Mouse (Mus musculus) cortical plate, adult 2 months (tissue): ENCODE measurements around the gene Cracr2a.

Experiments used
- CTCF ChIP-seq: fragments of 200-500 bp; IDR thresholded peaks from 2 replicates; pipeline ENCODE4 v1.5.1; 2011; ENCODE audit warnings: mild to moderate bottlenecking, control low read depth, low read length; ENCODE audit not compliant: insufficient read depth; ENCODE audit errors: extremely low read depth
- POLR2A ChIP-seq: fragments of 200-500 bp; IDR thresholded peaks from 2 replicates; pipeline ENCODE4 v1.6.1; 2011; ENCODE audit warnings: mild to moderate bottlenecking, low read length, control low read depth; ENCODE audit not compliant: insufficient read depth; ENCODE audit errors: extremely low read depth

GRCm38 (mm10) chr6:127616623-127617022 is 55.5 kb downstream of the Cracr2a start:
- TF ChIP-seq CTCF, result no peak
- no peak for TF ChIP-seq POLR2A
